Mouse (Mus musculus) C2C12 (cell line): ENCODE results near the gene Lmna.

ENCODE experiments used
- CEBPB ChIP-seq: IDR thresholded peaks from one replicate; pipeline ENCODE4 v1.6.1; 2011; ENCODE audit warnings: low read depth, mild to moderate bottlenecking, control low read depth, moderate library complexity
- CTCF ChIP-seq: IDR thresholded peaks from one replicate; pipeline ENCODE4 v1.5.1; 2011; ENCODE audit not compliant: control insufficient read depth, insufficient read depth, insufficient read length
- MAX ChIP-seq: IDR thresholded peaks from one replicate; pipeline ENCODE4 v1.6.1; 2011; ENCODE audit warnings: mild to moderate bottlenecking, control low read depth
- MYOG ChIP-seq: IDR thresholded peaks from one replicate; pipeline ENCODE4 v1.6.1; 2011; ENCODE audit not compliant: control insufficient read depth, insufficient read length; ENCODE audit errors: extremely low read depth
- USF1 ChIP-seq: IDR thresholded peaks from one replicate; pipeline ENCODE4 v1.6.1; 2011; ENCODE audit warnings: low read depth, mild to moderate bottlenecking, control low read depth, moderate library complexity

DNA sequence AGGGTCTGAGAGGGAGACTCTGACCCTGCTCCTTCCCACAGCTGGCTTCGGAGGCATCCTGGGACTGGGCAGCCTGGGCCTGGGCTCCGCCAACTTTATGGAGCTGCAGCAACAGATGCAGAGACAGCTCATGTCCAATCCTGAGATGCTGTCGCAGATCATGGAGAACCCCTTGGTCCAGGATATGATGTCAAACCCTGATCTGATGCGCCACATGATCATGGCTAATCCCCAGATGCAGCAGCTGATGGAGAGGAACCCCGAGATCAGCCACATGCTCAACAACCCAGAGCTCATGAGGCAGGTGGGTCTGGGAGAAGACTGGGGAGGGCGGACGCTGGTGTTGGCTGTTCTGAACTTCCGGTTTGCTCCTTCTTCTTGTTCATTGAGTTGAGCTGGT lies 46.9 kb upstream of the Lmna start:
- no peak for TF ChIP-seq CEBPB
- no peak for TF ChIP-seq CTCF
- TF ChIP-seq USF1, result no peak
- TF ChIP-seq MYOG, result no peak
- TF ChIP-seq MAX, result no peak
